Mouse (Mus musculus): ENCODE measurements at regions not wholly inside any gene's neighbourhood (a gene's known extent, or its start where the extent isn't known, plus 50 kb on each side); places are given as distances from the start of the nearest gene placed in this dataset.

GRCm38 (mm10) chr4:62912891-62913290, 52.5 kb upstream of the Zfp618 start:
- Histone ChIP-seq H3K27me3 (ENCODE audit: insufficient read depth, low read length) (no peaks in the 10 kb centered on the region), H3K27ac (ENCODE audit: low read depth, low read length) (no peak overlapping the region), H3K4me2 (ENCODE audit: low read depth, low read length, poor library complexity, severe bottlenecking) (no peak overlapping the region), H3K36me3 (ENCODE audit: insufficient read depth, low read length) (no peaks in the 10 kb centered on the region), H3K9ac (replicated peaks; ENCODE audit: low read length, poor library complexity, severe bottlenecking) (no peak overlapping the region), H3K9me3 (ENCODE audit: low read length) (no peaks in the 10 kb centered on the region), H3K4me3 (ENCODE audit: low read depth, low read length) (no peak overlapping the region), H3K4me1 (ENCODE audit: insufficient read depth, low read length) (no peaks in the 10 kb centered on the region)
- TF ChIP-seq CTCF (IDR thresholded peaks at IDR 0.05), result no peak
- ATAC-seq (ENCODE audit: low FRiP score) (no peak), DNase-seq (ENCODE audit: low spot score) (no peak)
- WGBS, result 74% methylated on average over 4 of the region's 4 CpGs

Data from midbrain, postnatal 0 days (tissue).